Mouse (Mus musculus): Measurements from ENCODE around the gene Uts2b.

DNA sequence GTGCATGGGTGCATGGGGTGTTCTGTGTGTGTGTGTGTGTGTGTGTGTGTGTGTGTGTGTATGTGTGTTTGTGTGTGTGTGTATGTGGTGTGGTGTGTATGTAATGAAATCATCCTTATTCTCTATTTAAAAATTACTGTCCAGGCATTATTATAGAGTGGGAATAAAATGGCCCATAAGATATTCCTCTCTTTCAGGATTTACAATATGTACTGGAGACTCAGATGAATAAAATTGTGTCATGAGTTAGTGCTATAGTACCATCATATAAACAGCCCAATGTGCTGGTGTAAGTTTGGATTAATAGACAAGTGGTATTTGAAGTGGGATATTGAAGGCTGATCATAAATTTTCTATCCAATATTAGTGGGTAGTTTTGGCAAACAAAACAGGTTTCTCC, 34.1 kb upstream of the Uts2b start:
- TF ChIP-seq CTCF (IDR thresholded peaks at IDR 0.05; ENCODE audit: low read depth, low read length) (no peak), POLR2A (IDR thresholded peaks at IDR 0.05; ENCODE audit: extremely low read depth, insufficient read depth, low read length) (no peak)

Data from liver, adult 2 months (tissue).